Mouse (Mus musculus) cerebellum, postnatal 14 days (tissue): ENCODE data around the gene Slc4a1.

Experiments used
- DNase-seq, 2 experiments: peaks; one replicate each; pipeline ENCODE4 v3.0.0; 2021; ENCODE audit warnings: mixed read lengths in 2 of 2

Gene Slc4a1

DNA sequence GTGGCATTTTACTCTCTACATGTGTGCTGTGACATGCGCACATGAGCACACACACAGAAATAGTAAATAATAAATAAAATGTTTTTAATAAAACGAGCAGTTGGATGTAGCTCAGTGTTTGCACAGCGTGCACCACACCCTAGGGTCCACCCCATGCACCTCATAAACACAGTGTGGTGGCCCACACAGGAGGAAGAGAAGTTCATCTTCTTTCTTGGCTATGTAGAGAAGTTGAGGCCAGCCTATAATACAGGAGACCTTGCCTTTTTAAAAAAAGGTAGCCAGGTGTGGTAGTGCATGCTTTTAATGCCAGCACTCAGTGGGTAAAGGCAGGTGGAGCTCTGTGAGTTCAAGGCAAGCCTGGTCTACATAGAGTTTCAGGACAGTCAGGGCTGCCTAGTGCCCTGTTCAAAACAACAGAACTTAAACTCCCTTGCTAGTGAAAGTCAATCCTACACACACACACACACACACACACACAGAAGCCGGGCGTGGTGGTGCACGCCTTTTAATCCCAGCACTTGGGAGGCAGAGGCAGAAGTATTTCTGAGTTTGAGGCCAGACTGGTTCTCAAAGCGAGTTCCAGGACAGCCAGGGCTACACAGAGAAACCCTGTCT lies 8.2 kb upstream of the Slc4a1 start:
- no peak for DNase-seq

- DNase-seq, result no peak
Observed at GRCm38 (mm10) chr11:102373646-102374045, 7.6 kb upstream of the Slc4a1 start.

DNA sequence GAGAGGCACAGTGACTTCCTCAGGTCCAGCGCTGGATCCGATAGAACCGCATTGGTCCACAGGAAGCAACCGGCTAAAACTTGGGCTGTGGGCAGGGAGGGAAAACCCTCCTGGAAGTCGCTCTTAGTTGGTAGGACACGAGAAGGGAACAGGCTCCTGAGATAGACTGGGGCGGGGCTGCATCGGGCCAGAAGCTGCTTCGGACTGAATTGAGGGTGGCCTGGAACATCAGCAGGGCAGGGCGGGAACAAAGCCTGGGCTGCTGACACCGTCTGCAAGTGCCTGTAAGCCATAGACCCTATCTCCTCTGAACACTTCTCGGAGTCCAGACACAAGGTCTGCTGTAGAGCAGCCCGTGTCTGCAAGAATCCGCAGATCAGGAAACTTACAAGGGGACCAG lies 6.9 kb upstream of the Slc4a1 start:
- DNase-seq, result no peak

DNA sequence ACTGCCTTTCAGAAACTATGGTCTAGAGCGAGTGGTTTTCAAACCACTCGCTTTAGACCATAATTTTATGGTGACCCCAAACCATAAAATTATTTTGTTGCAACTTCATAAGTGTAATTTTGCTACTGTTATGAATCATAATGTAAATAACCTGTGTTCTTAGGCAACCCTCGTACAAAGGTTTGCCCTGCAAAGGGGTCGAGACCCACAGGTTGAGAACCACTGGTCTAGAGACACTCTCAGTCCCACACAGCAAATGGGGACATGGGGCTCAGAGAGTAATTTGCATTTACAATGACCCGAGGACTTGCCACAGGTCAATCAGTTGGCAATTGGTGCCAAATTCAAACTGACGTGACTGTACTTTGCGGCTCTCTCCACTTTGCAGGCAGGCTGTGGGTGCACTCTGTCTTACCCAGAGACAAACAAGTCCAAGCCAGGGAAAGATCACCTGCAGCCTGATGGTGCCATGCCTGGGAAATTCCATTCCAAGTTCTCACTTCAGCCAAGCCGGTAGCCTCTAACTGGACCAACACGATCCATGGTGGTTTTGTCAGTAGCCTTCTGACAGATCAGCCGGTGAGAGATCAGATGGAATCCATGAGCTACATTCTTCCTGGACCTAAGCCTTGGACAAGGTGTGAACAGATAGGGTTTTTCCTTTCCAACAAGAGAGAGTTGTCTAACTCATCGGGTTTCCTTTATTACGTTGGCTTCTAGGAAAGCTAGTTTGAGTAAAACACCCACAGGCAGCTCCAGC lies 6.1 kb upstream of the Slc4a1 start:
- DNase-seq, result no peak

- DNase-seq, result no peak
Observed at GRCm38 (mm10) chr11:102370285-102370684, 4.3 kb upstream of the Slc4a1 start.

DNA sequence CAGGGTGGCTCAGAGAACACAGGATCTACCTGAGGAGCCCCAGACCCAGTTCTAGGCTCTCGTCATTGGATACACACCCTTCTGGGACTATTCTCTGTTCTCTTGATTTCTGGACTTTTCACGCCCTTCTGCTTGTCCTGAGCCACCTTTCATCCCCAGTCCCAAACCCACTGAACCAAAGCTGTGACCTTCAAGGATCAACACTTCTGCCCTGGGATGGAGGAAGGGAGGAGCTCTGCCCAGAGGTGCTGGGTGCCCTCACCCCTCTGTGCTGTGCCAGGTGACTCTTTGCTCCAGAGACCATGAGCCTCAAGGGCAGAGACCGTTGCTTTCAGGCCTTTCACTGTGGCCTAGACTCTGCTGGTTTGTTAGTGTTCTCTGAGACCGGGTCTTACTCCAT lies 3.3 kb upstream of the Slc4a1 start:
- DNase-seq, result no peak

GRCm38 (mm10) chr11:102368347-102368746 lies 2.3 kb upstream of the Slc4a1 start:
- DNase-seq, result no peak

- no peak for DNase-seq
Observed at GRCm38 (mm10) chr11:102367504-102368280, 1.7 kb upstream of the Slc4a1 start.

- DNase-seq, result no peak
Observed at GRCm38 (mm10) chr11:102365699-102366098, 304 bp downstream of the Slc4a1 start.

GRCm38 (mm10) chr11:102364570-102365371 lies 1.2 kb downstream of the Slc4a1 start:
- no peak for DNase-seq

- no peak for DNase-seq
Observed at GRCm38 (mm10) chr11:102363623-102364022, 2.4 kb downstream of the Slc4a1 start.

GRCm38 (mm10) chr11:102361776-102362495 lies 4.1 kb downstream of the Slc4a1 start:
- DNase-seq, result no peak

GRCm38 (mm10) chr11:102358365-102358764 lies 7.6 kb downstream of the Slc4a1 start:
- DNase-seq, result no peak

GRCm38 (mm10) chr11:102356636-102357350 lies 9.2 kb downstream of the Slc4a1 start:
- DNase-seq, result no peak

DNA sequence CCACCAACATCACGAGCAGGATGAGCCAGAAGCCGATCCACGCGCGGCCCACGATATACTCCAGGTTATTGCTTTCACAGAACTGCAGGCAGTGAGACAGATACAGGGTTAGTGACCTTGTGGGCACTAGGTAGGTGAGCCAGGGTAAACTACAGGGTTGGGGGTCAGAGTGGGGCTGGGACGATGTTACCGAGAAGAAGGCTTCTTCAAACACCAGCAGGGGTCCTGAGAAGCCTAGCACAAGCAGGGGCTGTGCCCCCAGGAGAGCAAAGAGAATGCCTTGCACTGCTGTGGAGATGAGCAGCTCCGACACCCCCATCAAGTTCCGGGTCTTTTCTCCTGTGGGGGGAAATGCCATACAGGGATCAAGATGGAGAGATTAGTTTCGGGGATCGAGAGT lies 9.8 kb downstream of the Slc4a1 start:
- DNase-seq, result no peak

DNA sequence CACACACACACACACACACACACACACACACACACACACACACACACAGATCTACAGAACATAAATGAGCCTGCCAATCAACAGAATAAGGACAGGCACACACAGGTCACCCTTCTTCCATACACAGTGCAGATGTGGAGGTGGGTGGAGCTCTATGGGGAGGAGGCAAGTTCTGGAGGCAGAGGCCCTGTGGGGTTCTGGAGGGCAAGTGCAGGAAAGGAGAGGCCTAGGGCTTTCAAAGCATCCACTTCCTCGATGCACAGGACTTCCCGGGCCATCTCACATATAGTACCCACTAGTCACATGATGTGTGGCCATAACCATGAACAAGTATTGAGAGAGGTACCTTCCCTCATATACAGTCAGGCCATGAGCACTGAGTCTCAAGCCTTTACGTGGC lies 10.5 kb downstream of the Slc4a1 start:
- no peak for DNase-seq

GRCm38 (mm10) chr11:102353021-102353431 lies 13.0 kb downstream of the Slc4a1 start:
- DNase-seq, result peak; percentile 74 to 78

- peak in 1 of 2 experiments; percentile 46 for DNase-seq
Observed at GRCm38 (mm10) chr11:102352378-102352777, 13.6 kb downstream of the Slc4a1 start.

DNA sequence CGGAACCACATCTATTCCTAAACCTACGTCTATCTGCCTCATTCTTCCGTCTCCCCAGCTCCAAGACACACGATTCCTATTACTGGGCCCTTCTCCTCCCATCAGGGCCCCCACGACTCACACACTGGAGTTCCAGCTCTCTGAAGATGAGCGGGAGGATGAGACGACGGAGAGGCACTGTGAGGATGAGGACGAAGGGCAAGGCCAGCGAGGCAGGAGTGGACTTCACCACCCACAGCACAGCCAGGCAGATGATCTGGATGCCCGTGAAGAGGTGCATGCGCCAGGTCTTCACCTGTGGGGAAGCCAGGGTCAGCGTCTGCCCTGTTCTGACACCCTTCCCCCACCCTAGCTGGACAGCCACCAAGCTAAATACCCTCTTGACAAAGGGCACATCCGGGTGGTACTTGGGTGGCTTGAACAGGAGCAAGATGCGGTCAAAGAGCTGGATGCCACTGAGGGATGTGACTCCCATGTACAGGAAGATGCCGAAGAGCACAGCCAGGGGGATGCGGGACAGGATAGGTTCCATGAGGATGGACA lies 15.0 kb downstream of the Slc4a1 start:
- DNase-seq, result no peak

DNA sequence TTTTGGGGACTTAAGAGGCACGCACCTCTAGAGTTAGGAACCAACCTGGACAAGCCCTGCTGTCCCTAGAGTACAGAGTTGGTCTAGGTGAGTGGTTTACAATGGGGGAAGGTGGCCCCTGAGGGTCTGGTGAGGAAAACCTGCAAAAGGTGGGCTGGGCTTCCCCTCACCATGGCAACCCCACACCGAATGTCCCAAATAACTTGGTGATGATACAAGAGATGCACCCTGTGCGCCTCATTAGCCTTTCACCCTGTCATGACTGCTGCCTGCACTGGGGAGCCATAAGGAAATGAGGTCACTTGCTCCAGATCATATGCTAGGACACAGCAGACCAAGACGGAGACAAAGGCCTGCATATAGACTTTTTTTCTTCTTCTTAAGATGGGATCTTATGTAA lies 15.6 kb downstream of the Slc4a1 start:
- DNase-seq, result no peak
